Mouse (Mus musculus) C2C12 (cell line): ENCODE results near the gene Zfp791.
"Not testable (repeated sequence)": the region's sequence is repeated elsewhere in the genome, so short reads cannot be mapped to it uniquely, and the experiment has no call there.

Experiments used
- CEBPB ChIP-seq: IDR thresholded peaks from one replicate; pipeline ENCODE4 v1.6.1; 2011; ENCODE audit warnings: low read depth, mild to moderate bottlenecking, control low read depth, moderate library complexity
- CTCF ChIP-seq: IDR thresholded peaks from one replicate; pipeline ENCODE4 v1.5.1; 2011; ENCODE audit not compliant: control insufficient read depth, insufficient read depth, insufficient read length
- FOSL1 ChIP-seq: IDR thresholded peaks from one replicate; pipeline ENCODE4 v1.8.0; 2011; ENCODE audit warnings: mild to moderate bottlenecking, low read length; ENCODE audit not compliant: poor library complexity, insufficient read depth, severe bottlenecking
- MAX ChIP-seq: IDR thresholded peaks from one replicate; pipeline ENCODE4 v1.6.1; 2011; ENCODE audit warnings: mild to moderate bottlenecking, control low read depth
- MYOD1 ChIP-seq: IDR thresholded peaks from one replicate; pipeline ENCODE4 v1.6.1; 2011; ENCODE audit warnings: low read depth; ENCODE audit not compliant: control insufficient read depth, insufficient read length
- MYOG ChIP-seq: IDR thresholded peaks from one replicate; pipeline ENCODE4 v1.6.1; 2011; ENCODE audit not compliant: control insufficient read depth, insufficient read length; ENCODE audit errors: extremely low read depth
- USF1 ChIP-seq: IDR thresholded peaks from one replicate; pipeline ENCODE4 v1.6.1; 2011; ENCODE audit warnings: low read depth, mild to moderate bottlenecking, control low read depth, moderate library complexity

GRCm38 (mm10) chr8:85135690-85136089, 12.8 kb upstream of the Zfp791 start:
- TF ChIP-seq MAX, MYOG, CTCF, CEBPB, USF1, FOSL1, MYOD1: not testable (repeated sequence)
